Mouse (Mus musculus) liver, embryonic 14.5 days (tissue): ENCODE measurements around the gene Tacr1.

Source experiments
- CTCF ChIP-seq: IDR thresholded peaks from 2 replicates; pipeline ENCODE4 v1.5.1; 2016; ENCODE audit warnings: antibody characterized with exemption, low read depth, control low read depth
- EP300 ChIP-seq: IDR thresholded peaks from 2 replicates; pipeline ENCODE4 v1.6.1; 2016; ENCODE audit warnings: antibody characterized with exemption, low read depth

GRCm38 (mm10) chr6:82519626-82520025 lies 117.5 kb downstream of the Tacr1 start:
- TF ChIP-seq CTCF (no peak), EP300 (no peak)
